13 mouse cellular contexts compared by ENCODE assay signal in the genomic region with DNA sequence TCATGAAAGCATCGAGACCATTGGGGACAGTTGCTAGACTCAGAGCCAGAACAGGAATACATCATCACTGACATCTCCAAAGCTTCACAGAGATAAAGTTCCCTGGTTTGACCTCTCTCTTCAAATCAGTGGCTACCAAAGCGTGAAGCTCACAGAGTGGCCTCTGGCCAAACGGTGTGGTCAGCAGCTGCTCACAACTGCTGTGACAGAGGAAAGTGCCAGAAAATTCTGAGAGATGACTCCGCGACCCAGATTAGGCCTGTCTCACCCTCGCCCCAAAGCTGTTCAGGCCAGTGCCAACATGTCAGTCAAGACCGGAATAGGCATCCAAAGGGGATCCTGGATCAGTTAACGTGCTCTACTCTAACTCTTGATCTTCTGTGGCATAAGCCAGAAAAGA.
DNase-seq lines count a peak whose midpoint lies in the region; ATAC-seq and TF ChIP-seq lines count a peak whose summit lies in the region.
"Had no signal": no experiment of that assay in that cellular context is flagged by ENCODE, and none has a peak within 500 bp of the region (broad histone marks: within the 10 kb centered on the region; RNA-seq: fewer than 3 reads in every experiment).

No protein-coding gene starts in this region.

- H3K9ac ChIP-seq in heart, adult 2 months (ENCODE audit: low read depth, low read length), result no peak overlapping the region
- H3K9ac ChIP-seq in heart, embryonic 11.5 days (ENCODE audit: low read depth, low read length), result no peak overlapping the region
- no peak overlapping the region for H3K9ac ChIP-seq in hindbrain, embryonic 14.5 days
- H3K9ac ChIP-seq: heart, embryonic 15.5 days; limb, embryonic 12.5 days; liver, embryonic 15.5 days; neural tube, embryonic 13.5 days had no signal

- ATAC-seq in heart, embryonic 11.5 days (replicated peaks; ENCODE audit: insufficient number of reproducible peaks, low FRiP score, low TSS enrichment), result no peak
- ATAC-seq in hindbrain, embryonic 14.5 days (ENCODE audit: low FRiP score), result no peak

- no peaks in the 10 kb centered on the region for H3K27me3 ChIP-seq in heart, adult 2 months (ENCODE audit: control insufficient read depth, insufficient read depth, low read length)
- H3K27me3 ChIP-seq in heart, embryonic 11.5 days (ENCODE audit: control insufficient read depth, insufficient read depth, low read length), result no peaks in the 10 kb centered on the region
- H3K27me3 ChIP-seq in hindbrain, embryonic 14.5 days (ENCODE audit: control insufficient read depth, insufficient read depth, low read length), result no peaks in the 10 kb centered on the region
- H3K27me3 ChIP-seq: heart, embryonic 15.5 days; limb, embryonic 12.5 days; liver, embryonic 15.5 days; megakaryocyte, embryonic 14.5 days; neural tube, embryonic 13.5 days had no signal

- 52% methylated on average over 8 of the region's 8 CpGs for WGBS in heart, adult 2 months
- WGBS in heart, embryonic 11.5 days (ENCODE audit: insufficient replicate concordance), result 82% methylated on average over 8 of the region's 8 CpGs
- WGBS in hindbrain, embryonic 14.5 days, result 92% methylated on average over 8 of the region's 8 CpGs

- no peak for TF ChIP-seq CTCF in heart, adult 2 months (IDR thresholded peaks at IDR 0.05)

- peaks cover 10% of the 10 kb centered on the region for H3K4me1 ChIP-seq in heart, adult 2 months (ENCODE audit: control insufficient read depth, insufficient read depth, low read length)
- H3K4me1 ChIP-seq in heart, embryonic 11.5 days (ENCODE audit: control insufficient read depth, insufficient read depth, low read length), result peaks cover 6% of the 10 kb centered on the region
- H3K4me1 ChIP-seq in hindbrain, embryonic 14.5 days (replicated peaks; ENCODE audit: control insufficient read depth, insufficient read depth, low read length), result no peaks in the 10 kb centered on the region
- H3K4me1 ChIP-seq: liver, embryonic 15.5 days; megakaryocyte, embryonic 14.5 days had no signal

- intact Hi-C loops in heart, adult 2 months (cut with DNase I), result loop anchor here (5.0 kb wide), 1 partner anchor 73 kb away; the partner anchor contains the start of gene Galnt17

- peak overlapping the region; percentile 33 for H3K27ac ChIP-seq in heart, adult 2 months
- no peak overlapping the region for H3K27ac ChIP-seq in heart, embryonic 11.5 days (ENCODE audit: low read depth, low read length)
- no peak overlapping the region for H3K27ac ChIP-seq in hindbrain, embryonic 14.5 days
- H3K27ac ChIP-seq: heart, embryonic 15.5 days; limb, embryonic 12.5 days; liver, embryonic 15.5 days; neural tube, embryonic 13.5 days had no signal

- H3K36me3 ChIP-seq in heart, adult 2 months (ENCODE audit: control insufficient read depth, insufficient read depth, low read length), result no peaks in the 10 kb centered on the region; the same call in 1 of the 2 replicates
- H3K36me3 ChIP-seq in heart, embryonic 11.5 days (ENCODE audit: control insufficient read depth, insufficient read depth, low read length), result no peaks in the 10 kb centered on the region
- no peaks in the 10 kb centered on the region for H3K36me3 ChIP-seq in hindbrain, embryonic 14.5 days (replicated peaks; ENCODE audit: control insufficient read depth, insufficient read depth)
- H3K36me3 ChIP-seq: heart, embryonic 15.5 days; limb, embryonic 12.5 days; liver, embryonic 15.5 days; neural tube, embryonic 13.5 days had no signal

- no peaks in the 10 kb centered on the region for H3K79me2 ChIP-seq in heart, adult 2 months (replicated peaks; ENCODE audit: control insufficient read depth, insufficient read depth, low read length)

- TF ChIP-seq POLR2A in heart, adult 2 months (IDR thresholded peaks at IDR 0.05; ENCODE audit: insufficient read depth, low read depth, low read length), result no peak

- no peak overlapping the region for H3K4me3 ChIP-seq in heart, adult 2 months
- no peak overlapping the region for H3K4me3 ChIP-seq in heart, embryonic 11.5 days (ENCODE audit: low read depth, low read length)
- no peak overlapping the region for H3K4me3 ChIP-seq in hindbrain, embryonic 14.5 days (replicated peaks; ENCODE audit: low read length)
- H3K4me3 ChIP-seq: heart, embryonic 15.5 days; limb, embryonic 12.5 days; liver, embryonic 15.5 days; megakaryocyte, embryonic 14.5 days; neural tube, embryonic 13.5 days had no signal

- H3K9me3 ChIP-seq in heart, embryonic 11.5 days (replicated peaks; ENCODE audit: control insufficient read depth, low read length), result no peaks in the 10 kb centered on the region
- no peaks in the 10 kb centered on the region for H3K9me3 ChIP-seq in hindbrain, embryonic 14.5 days (ENCODE audit: control insufficient read depth, low read length)
- H3K9me3 ChIP-seq: heart, embryonic 15.5 days; limb, embryonic 12.5 days; liver, embryonic 15.5 days; neural tube, embryonic 13.5 days had no signal

- DNase-seq in heart, adult 2 months, result peak; percentile 53 to 65
- peak; percentile 24 to 39 for DNase-seq in adrenal gland, postnatal 36 days
- peak; percentile 73 for DNase-seq in gastrocnemius, postnatal 10 days
- DNase-seq in heart, postnatal 4 days, result peak; percentile 59
- DNase-seq in layer of hippocampus, adult 11-12 months (ENCODE audit: low spot score), result no peak
- no peak for DNase-seq in hindbrain, embryonic 14.5 days (ENCODE audit: low spot score)
- DNase-seq: cerebellum, adult 9-11 months had no signal

- TF ChIP-seq EP300 in heart, adult 2 months (IDR thresholded peaks at IDR 0.05; ENCODE audit: insufficient read depth, low read depth, low read length), result no peak

- H3K4me2 ChIP-seq in heart, embryonic 11.5 days, result no peak overlapping the region
- H3K4me2 ChIP-seq in hindbrain, embryonic 14.5 days (replicated peaks), result no peak overlapping the region
- H3K4me2 ChIP-seq: heart, embryonic 15.5 days; limb, embryonic 12.5 days; liver, embryonic 15.5 days; neural tube, embryonic 13.5 days had no signal

Comparison
In these comparisons a context has a peak if more than half of its experiments do, and no peak if none do; other contexts are left out.
1. DNase-seq: peak in heart, adult 2 months (2 of 2), adrenal gland, postnatal 36 days (2 of 2), gastrocnemius, postnatal 10 days (single experiment) and heart, postnatal 4 days (single experiment); none in layer of hippocampus, adult 11-12 months (single experiment) and hindbrain, embryonic 14.5 days (single experiment).